Mouse (Mus musculus) neural tube, postnatal 0 days (tissue): ENCODE data around the gene Nme4. TPM values are rescaled to one million over a fixed set of nuclear protein-coding genes. Genes with fewer than 3 reads are reported as not detected.

Experiments
- polyA plus RNA-seq: library from polyadenylated mRNA; unstranded; fragments of >200 nt; fragmentation: Nextera tagmentation; extraction: Ambion mirVana; gene quantifications from 2 replicates; pipeline ENCODE4 v1.2.1, GENCODE M21; 2015

Nme4 gene
- 13.2 TPM in 2 replicates for polyA plus RNA-seq

DNA sequence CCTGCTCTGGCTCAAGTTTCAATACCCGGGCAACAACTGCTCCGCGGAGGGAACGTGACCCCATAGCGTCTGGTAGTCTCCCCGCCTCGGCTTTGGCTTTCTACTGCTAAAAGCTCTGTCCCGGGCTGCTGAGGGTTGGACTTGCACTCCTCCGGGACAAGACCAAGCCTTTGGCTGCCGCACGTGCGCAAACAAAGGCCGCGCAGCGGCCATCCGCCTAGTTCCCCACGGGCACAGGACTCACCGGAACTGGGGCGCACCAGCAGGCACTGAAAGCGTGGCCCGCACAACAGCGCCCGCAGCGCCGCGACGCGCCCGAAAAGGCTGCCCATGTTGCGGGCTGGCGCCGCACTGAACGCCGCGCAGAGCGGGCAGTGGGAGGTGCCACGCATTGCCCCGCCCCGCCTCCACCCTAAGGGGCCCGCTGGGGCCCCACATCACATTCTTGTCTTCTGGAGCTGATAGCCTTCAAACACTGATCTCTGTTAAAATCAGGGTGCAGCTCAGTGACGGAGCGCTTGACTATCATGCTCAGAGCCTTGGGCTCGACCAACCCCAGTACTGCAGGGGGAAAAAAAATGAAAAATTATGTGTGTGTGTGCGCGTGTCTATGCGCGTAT lies at the start of gene Nme4:
Gene Nme4 (minus strand): TSS at position 482 of the 620 bp plus-strand sequence.

DNA sequence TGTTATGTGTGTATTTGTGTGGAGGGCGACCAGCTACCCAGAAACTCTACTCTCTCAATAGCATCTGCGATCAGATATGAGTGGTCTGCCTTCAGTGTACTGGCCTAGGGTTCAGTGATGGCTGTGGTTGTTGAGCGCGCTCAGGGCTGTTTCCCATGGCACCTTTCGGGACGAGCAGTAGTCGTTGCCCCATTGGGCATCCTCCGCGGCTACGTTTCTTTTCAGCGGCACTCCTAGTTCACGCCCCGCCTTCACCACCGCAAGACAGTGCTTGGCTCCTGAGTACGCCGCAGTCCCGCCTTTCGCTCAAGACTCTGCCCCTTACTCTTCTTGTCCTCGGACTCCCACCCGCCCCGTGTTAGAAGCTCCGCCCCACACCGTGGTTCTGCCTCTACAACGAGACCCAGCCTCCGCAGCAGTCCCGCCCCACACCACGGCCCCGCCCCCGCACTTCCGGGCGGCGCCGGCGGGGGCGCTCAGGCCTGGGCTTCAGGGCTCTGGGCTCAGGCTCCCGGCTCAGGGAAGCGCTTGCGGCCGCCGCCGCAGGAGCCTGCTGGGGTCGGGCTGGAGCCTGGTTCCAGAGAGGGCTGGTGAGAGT lies 42.9 kb upstream of the Nme4 start, which contains the start of gene Axin1:
Gene Axin1 (plus strand): TSS at position 450 of the 598 bp plus-strand sequence.

DNA sequence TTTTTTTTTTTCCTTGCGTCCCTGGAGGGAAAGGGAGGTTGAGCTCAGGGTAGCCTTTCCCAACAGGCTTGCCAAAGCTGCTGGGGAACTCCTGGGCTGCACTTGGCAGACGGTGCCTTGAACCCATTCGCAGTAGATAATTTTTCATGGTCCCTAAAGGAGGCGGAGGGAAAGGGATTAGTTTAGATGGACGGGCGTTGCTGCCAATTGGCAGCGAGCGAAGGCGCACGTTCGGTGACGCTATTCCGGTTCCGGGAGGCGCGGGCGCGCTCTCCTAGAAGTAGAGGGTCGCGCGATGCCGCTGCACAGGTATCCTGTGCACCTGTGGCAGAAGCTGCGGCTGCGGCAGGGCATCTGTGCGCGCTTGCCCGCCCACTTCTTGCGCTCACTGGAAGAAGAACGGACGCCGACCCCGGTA lies 27.9 kb upstream of the Nme4 start, which contains the start of gene Mrpl28:
Gene Mrpl28 (plus strand): TSS at position 234 of the 418 bp plus-strand sequence.

DNA sequence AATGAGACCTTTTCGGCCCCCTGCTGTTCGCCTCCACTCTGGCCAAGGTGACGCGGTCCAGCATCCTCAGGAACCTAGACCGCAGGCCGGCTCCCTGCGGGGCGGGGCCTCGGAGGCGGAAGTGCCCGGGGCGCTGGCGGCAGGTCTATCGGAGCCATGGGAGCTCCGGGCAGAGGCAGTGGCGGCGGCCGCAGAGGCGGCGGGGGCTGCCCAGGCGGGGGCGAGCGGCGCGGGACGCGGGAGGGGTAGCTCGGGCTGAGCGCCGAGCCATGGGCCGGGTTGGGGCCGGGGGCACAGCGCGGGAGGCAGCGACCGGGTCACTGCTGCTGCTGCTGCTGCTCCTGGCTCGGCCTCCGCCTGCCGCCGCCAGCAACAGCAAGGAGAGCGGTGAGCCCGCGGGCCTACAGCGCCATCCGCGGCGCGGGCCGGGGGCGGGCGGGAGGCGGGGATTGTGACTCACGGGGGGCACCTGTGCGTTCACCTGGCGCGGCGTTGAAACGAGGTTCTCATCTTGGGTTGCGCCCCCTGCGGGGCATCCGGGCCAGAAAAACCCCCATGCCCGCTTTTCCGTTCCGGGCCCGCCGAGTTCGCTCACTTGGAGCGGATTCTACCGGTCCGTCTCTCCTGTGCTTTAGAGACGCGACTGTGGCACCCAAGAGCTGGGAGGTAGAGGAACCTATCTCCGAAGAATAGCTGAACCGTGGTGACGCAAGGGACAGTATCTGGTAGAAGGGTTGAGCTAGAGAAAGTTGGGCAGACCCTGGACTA lies 18.0 kb upstream of the Nme4 start, which contains the start of gene Tmem8:
Gene Tmem8 (plus strand): TSS at position 119 of the 768 bp plus-strand sequence.

DNA sequence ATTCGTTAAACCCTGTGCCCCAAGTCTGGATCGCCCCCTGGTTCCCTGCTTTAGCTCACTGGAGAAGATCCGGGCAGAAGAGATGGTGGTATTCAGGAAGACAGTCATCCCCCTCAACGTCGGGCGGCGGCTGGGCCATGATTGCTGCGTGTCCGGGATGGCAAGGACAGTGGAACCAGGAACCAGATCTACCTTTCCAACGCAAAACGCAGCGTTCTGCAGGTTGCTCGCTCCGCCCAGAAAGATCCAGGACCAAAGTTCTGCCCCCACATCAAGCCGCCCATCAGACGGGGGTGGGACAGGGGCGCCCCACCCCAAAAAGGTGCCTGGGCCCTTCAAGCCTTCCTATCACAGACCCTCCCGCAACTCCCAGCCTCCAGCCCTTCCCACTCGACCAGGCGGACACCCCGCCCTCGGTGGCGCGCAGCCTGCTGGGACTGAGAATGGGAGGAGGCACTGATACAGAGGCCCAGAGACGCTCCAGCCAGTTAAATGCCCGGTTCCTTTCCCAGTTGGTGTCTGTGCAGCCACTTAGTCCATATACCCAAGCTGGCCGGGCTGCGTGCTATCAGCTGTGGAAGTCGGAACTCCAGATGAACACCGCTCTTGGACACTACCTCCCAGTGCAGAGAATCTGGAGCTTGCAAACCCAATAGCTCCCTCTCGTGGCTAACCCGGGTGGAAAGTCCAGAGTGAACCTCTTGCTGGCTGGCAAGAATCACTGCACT lies 5.3 kb downstream of the Nme4 start, which contains the start of gene Decr2:
Gene Decr2 (minus strand): TSS at position 433 of the 728 bp plus-strand sequence.

DNA sequence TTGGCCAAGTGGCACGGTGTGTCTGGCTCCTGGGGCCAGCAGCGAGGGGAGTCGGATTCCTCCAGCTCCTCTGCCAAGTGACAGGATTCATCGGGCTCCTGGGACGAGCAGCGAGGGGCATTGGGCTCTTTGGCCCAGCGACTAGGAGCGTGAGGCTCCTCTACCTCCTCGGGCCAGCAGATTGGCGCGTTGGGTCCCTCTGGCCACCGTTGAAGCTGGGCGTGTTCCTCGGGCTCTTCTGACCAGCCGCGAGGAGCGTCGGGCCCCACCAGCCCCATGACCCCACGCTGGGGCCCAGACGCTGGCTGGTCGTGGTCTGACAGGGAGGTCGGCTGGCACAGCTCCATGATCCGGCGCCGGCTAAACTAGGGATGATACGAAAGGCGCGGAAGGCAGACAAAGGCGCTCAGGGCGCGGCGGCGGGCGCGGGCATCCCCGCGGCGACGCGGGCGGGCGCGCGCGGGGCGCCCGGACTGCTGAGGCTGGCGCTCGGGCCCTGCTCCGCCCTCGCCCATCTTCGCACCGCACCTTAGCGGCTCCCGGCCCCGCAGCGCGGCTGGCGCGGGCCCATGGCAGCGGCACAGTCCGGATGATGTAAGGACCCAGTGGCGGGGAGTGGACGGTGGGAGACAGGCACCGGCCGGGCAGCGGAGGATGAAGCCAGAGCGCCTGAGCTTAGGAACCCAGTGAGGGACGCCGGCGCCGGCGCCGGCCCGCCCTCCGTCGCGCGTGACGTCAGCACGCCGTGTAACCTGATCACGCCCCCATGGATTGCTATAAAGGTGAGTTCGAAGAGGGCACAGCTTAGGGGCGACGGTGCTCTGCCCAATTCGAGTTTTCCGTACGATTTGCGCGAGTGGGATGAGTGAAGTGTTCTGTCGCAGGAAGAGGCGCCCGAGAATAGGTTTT lies 26.3 kb downstream of the Nme4 start, which contains the start of gene Rab11fip3:
Gene Rab11fip3 (minus strand): TSS at position 725 of the 909 bp plus-strand sequence.

Other genes starting within 250 kb of the Nme4 start
- gene Wdr90, start 234.1 kb downstream of the Nme4 start, polyA plus RNA-seq = 9.4 and 12.7 TPM in 2 replicates
- gene Mcrip2, start 226.8 kb downstream of the Nme4 start, polyA plus RNA-seq = 64.6 and 66.2 TPM in 2 replicates
- 81.0 and 83.3 TPM in 2 replicates for gene Mettl26, start 220.5 kb downstream of the Nme4 start, polyA plus RNA-seq
- 0.27 and 0.46 TPM in 2 replicates for gene Wfikkn1, start 214.7 kb downstream of the Nme4 start, polyA plus RNA-seq
- gene Rab40c, start 175.9 kb downstream of the Nme4 start, polyA plus RNA-seq = 37.8 and 40.6 TPM in 2 replicates
- 60.7 and 77.8 TPM in 2 replicates for gene Pigq, start 150.7 kb downstream of the Nme4 start, polyA plus RNA-seq
- not detected in 2 replicates for gene Nhlrc4, start 150.6 kb downstream of the Nme4 start, polyA plus RNA-seq
- 0.19 TPM in 1 of 2 replicates, not detected in the other for gene A930017K11Rik, start 143.0 kb downstream of the Nme4 start, polyA plus RNA-seq
- 14.2 and 17.7 TPM in 2 replicates for gene Capn15, start 109.8 kb downstream of the Nme4 start, polyA plus RNA-seq
- gene Rab11fip3, start 26.0 kb downstream of the Nme4 start, polyA plus RNA-seq = 17.1 and 17.8 TPM in 2 replicates
- gene Decr2, start 5.3 kb downstream of the Nme4 start, polyA plus RNA-seq = 38.7 and 44.3 TPM in 2 replicates
- 4.9 and 5.6 TPM in 2 replicates for gene Tmem8, start 17.7 kb upstream of the Nme4 start, polyA plus RNA-seq
- gene Mrpl28, start 27.9 kb upstream of the Nme4 start, polyA plus RNA-seq = 192 and 200 TPM in 2 replicates
- 12.8 and 15.4 TPM in 2 replicates for gene Axin1, start 43.1 kb upstream of the Nme4 start, polyA plus RNA-seq
- not detected in 2 replicates for gene Pdia2, start 103.5 kb upstream of the Nme4 start, polyA plus RNA-seq
- gene Rgs11, start 107.3 kb upstream of the Nme4 start, polyA plus RNA-seq = 24.6 and 30.8 TPM in 2 replicates
- 416 and 433 TPM in 2 replicates for gene Arhgdig, start 112.2 kb upstream of the Nme4 start, polyA plus RNA-seq
- gene Fam234a, start 148.6 kb upstream of the Nme4 start, polyA plus RNA-seq = 34.1 and 34.9 TPM in 2 replicates
- 70.8 and 77.6 TPM in 2 replicates for gene Luc7l, start 157.3 kb upstream of the Nme4 start, polyA plus RNA-seq